Mouse (Mus musculus) ES-Bruce4 (cell line): ENCODE data around the gene Tspan7. TPM values are rescaled to one million over a fixed set of nuclear protein-coding genes. Genes with fewer than 3 reads are reported as not detected.

Source experiments
- H3K27ac ChIP-seq: 2 replicates; pipeline ENCODE4 v1.5.1; 2012; ENCODE audit warnings: low read length, inconsistent platforms; ENCODE audit not compliant: insufficient read depth
- H3K27me3 ChIP-seq: 2 replicates; pipeline ENCODE4 v1.6.1; 2012; ENCODE audit warnings: mild to moderate bottlenecking, low read length, inconsistent platforms; ENCODE audit not compliant: control insufficient read depth, poor library complexity, insufficient read depth, severe bottlenecking
- H3K36me3 ChIP-seq: 2 replicates; pipeline ENCODE4 v1.6.1; 2012; ENCODE audit warnings: inconsistent platforms, mild to moderate bottlenecking, low read length, moderate library complexity; ENCODE audit not compliant: control insufficient read depth, poor library complexity, insufficient read depth, severe bottlenecking
- H3K4me1 ChIP-seq: one replicate; pipeline ENCODE4 v1.8.1; 2011; ENCODE audit warnings: low read length; ENCODE audit not compliant: control insufficient read depth, insufficient read depth
- H3K4me3 ChIP-seq: 2 replicates; pipeline ENCODE4 v1.5.1; 2011; ENCODE audit warnings: low read depth, mild to moderate bottlenecking, low read length
- H3K9ac ChIP-seq: 2 replicates; pipeline ENCODE4 v1.6.1; 2012; ENCODE audit warnings: low read depth, mild to moderate bottlenecking, inconsistent platforms; ENCODE audit not compliant: poor library complexity, severe bottlenecking
- H3K9me3 ChIP-seq: replicated peaks from 2 replicates; pipeline ENCODE4 v1.6.1; 2012; ENCODE audit warnings: mild to moderate bottlenecking, low read length, inconsistent platforms; ENCODE audit not compliant: control insufficient read depth, poor library complexity, insufficient read depth, severe bottlenecking
- CTCF ChIP-seq: IDR thresholded peaks from one replicate; pipeline ENCODE4 v1.8.1; 2011; ENCODE audit warnings: low read depth, low read length
- EP300 ChIP-seq: IDR thresholded peaks from 2 replicates; pipeline ENCODE4 v1.6.1; 2011; ENCODE audit warnings: low read depth, low read length; ENCODE audit not compliant: insufficient read depth
- POLR2A ChIP-seq: IDR thresholded peaks from one replicate; pipeline ENCODE4 v1.8.1; 2011; ENCODE audit warnings: low read length; ENCODE audit not compliant: insufficient read depth
- polyA plus RNA-seq: library from polyadenylated mRNA; stranded (reverse); fragments of >200 nt; gene quantifications from 2 replicates; pipeline ENCODE4 v1.2.4, GENCODE M21; 2011; ENCODE audit warnings: low read depth; ENCODE audit not compliant: missing spikeins, insufficient read depth, insufficient read length

Gene Tspan7
- polyA plus RNA-seq, 1 experiment, result 36.9 TPM

DNA sequence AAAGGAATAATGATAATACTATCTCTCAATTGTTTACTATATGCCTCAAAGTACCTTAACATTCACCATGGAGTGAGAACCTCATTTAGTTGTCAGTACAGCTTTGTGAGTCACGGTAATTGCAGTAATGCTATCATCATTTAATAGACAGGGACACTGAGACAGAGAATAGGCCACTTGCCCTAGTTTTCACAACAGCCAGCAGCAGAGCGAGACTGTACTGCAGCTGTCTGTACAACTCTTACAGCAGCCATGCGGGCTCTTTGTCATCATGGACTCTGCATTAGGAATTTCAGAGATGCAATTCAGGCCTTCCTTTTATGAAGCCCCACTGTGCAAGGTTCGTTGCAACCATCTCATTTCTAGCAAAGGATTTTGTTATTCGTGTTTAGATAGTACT is 72.6 kb downstream of the Tspan7 start:
- Histone ChIP-seq H3K9me3 (no peaks in the 10 kb centered on the region), H3K9ac (no peak overlapping the region), H3K4me3 (no peak overlapping the region), H3K27me3 (no peaks in the 10 kb centered on the region), H3K27ac (no peak overlapping the region), H3K4me1 (no peaks in the 10 kb centered on the region), H3K36me3 (no peaks in the 10 kb centered on the region)
- TF ChIP-seq EP300, result no peak
- TF ChIP-seq CTCF, result no peak
- no peak for TF ChIP-seq POLR2A

GRCm38 (mm10) chrX:10558625-10559024 is 73.7 kb downstream of the Tspan7 start:
- H3K9me3 ChIP-seq, result no peaks in the 10 kb centered on the region
- H3K36me3 ChIP-seq, result no peaks in the 10 kb centered on the region
- H3K9ac ChIP-seq, result no peak overlapping the region
- TF ChIP-seq POLR2A, result no peak
- no peak for TF ChIP-seq CTCF
- TF ChIP-seq EP300, result no peak
- H3K27ac ChIP-seq, result no peak overlapping the region
- no peaks in the 10 kb centered on the region for H3K4me1 ChIP-seq
- no peaks in the 10 kb centered on the region for H3K27me3 ChIP-seq
- no peak overlapping the region for H3K4me3 ChIP-seq

GRCm38 (mm10) chrX:10565811-10566210 is 80.9 kb downstream of the Tspan7 start:
- Histone ChIP-seq H3K9ac (no peak overlapping the region), H3K4me1 (no peaks in the 10 kb centered on the region)

DNA sequence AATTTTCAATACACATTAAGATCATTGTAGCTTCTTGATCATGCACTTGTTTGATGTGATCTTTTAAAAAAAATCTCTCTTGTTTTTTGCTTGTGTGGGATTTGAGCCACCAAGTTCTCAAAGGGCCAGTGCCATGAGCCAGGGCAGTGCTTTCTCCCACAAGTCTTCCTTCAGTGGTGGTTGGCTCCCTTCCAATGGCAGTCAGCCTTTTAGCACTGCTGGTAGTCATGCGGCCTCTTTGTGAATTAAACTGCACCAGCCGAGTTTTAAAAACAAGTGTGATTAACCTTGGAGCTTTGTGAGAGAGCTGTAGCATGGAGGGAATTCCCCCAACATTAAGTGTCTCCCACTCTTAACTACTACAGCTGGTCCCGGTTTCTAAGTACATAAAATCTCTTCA is 89.6 kb downstream of the Tspan7 start:
- H3K27me3 ChIP-seq, result no peaks in the 10 kb centered on the region

More at GRCm38 (mm10) chrX:10565811-10566210, 80.9 kb downstream of the Tspan7 start:
- Histone ChIP-seq H3K4me3 (no peak overlapping the region), H3K27ac (no peak overlapping the region), H3K27me3 (no peaks in the 10 kb centered on the region), H3K36me3 (no peaks in the 10 kb centered on the region), H3K9me3 (no peaks in the 10 kb centered on the region)
- no peak for TF ChIP-seq CTCF
- no peak for TF ChIP-seq POLR2A
- no peak for TF ChIP-seq EP300

DNA sequence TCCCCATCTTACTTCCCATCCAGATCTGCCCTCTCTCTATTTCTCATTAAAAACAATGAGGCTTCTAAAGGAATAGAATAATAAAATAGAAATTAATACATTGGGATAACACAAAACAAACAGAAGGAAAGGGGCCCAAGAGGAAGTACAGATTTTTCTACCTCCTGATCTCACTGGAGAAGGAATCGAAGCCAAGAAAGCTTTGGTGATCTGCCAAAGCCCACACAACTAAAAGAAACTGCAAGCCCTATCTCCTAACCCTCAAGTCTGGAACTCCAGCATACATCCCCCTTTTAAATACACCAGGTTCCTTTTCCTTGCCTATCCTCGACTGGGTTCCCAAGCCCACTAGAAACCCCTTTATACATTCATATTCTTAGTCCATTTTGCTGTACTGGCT is 90.4 kb downstream of the Tspan7 start:
- Histone ChIP-seq H3K27me3 (no peaks in the 10 kb centered on the region), H3K9ac (no peak overlapping the region), H3K36me3 (no peaks in the 10 kb centered on the region), H3K9me3 (no peaks in the 10 kb centered on the region), H3K4me1 (no peaks in the 10 kb centered on the region), H3K4me3 (no peak overlapping the region), H3K27ac (no peak overlapping the region)
- TF ChIP-seq EP300, result no peak
- no peak for TF ChIP-seq CTCF
- no peak for TF ChIP-seq POLR2A

More for the DNA sequence above, 89.6 kb downstream of the Tspan7 start:
- H3K36me3 ChIP-seq, result no peaks in the 10 kb centered on the region
- H3K27ac ChIP-seq, result no peak overlapping the region
- H3K9ac ChIP-seq, result no peak overlapping the region
- no peaks in the 10 kb centered on the region for H3K9me3 ChIP-seq
- no peaks in the 10 kb centered on the region for H3K4me1 ChIP-seq
- TF ChIP-seq CTCF, result no peak
- no peak for TF ChIP-seq EP300
- TF ChIP-seq POLR2A, result no peak
- no peak overlapping the region for H3K4me3 ChIP-seq

DNA sequence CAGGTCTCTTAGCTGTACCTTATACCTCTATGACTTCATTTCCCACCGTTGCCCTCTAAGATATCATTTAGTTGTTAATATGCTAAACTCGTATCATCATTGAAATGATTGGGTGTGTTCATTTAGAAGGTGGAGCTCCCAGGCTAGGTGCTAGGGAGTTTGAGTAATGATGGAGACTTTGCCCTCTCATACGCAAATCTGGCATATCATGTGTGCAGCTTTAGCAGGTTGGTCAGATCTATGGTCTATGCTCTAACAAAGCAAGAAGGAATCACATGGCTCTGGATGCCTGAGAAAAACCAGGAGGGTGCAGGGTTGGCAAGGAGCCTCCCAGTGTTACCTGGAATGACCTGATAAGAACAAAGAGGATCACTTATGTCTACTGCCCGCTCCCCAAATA is 91.4 kb downstream of the Tspan7 start:
- TF ChIP-seq EP300 (no peak), CTCF (no peak), POLR2A (no peak)
- no peak overlapping the region for H3K4me3 ChIP-seq
- no peaks in the 10 kb centered on the region for H3K27me3 ChIP-seq
- H3K36me3 ChIP-seq, result no peaks in the 10 kb centered on the region
- H3K27ac ChIP-seq, result no peak overlapping the region
- no peaks in the 10 kb centered on the region for H3K4me1 ChIP-seq
- no peak overlapping the region for H3K9ac ChIP-seq
- H3K9me3 ChIP-seq, result no peaks in the 10 kb centered on the region
